Mouse (Mus musculus): ENCODE measurements at regions not wholly inside any gene's neighbourhood (a gene's known extent, or its start where the extent isn't known, plus 50 kb on each side); places are given as distances from the start of the nearest gene placed in this dataset.
A peak's percentile ranks its signal among the peaks of the same experiment; 100 is the strongest.

DNA sequence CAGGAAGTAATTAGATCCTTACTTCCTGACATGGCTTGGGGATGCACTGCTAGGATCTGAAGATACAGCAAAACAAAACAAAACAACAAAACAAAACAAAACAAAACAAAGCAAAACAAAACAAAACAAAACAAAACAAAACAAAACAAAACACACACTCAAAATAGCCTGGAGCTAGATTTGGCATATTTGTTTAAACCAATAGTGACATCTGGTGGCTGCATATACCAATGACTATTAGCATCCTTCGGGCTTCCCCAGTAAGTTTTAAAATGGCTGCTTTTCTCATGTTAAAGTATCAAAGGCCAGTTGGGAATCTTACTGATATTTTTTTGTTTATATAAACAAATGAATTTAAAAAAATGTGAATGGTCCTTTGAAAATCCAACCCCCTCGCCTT lies 52.9 kb upstream of the Ica1 start:
- peak; percentile 78 for DNase-seq (ENCODE audit: low read depth)

DNA sequence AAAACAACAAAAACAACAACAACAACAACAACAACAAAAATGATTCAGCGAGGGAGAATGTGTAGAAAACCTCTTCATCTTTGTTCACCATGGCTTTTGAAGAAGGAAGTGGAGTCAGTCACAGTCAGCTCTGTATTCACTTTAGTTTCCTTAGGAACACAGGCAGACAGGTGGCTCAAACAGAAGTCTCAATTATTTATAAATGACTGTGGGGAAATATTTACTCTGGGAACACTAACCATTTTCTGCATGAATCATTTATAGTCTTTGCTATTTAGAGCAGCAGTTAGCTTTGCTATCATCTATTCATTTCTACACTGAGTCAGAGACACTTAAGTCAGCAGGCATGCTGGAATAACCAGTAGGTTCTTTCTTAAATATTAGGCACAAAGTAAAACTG lies 54.6 kb upstream of the Ica1 start:
- no peak for DNase-seq (ENCODE audit: low read depth)

DNA sequence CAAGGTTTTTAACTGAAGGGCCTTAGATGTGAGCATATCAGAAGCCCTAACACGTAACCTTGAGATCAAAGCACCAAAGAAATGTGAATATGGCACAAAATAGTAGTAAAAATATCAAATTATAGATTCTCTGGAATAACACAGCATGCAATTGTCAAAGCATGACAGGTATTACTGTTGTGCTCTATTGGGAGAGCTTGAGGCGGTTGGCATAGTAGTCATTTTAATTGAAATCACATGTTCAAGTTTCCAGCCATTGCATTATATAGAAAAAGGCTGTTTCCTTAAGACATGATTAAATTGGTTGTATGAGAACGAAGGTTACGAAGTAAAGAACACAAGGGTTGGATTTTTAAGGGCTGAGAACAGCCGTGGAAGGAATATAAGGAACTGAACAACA lies 75.4 kb upstream of the Ica1 start:
- no peak for DNase-seq (ENCODE audit: low read depth)

DNA sequence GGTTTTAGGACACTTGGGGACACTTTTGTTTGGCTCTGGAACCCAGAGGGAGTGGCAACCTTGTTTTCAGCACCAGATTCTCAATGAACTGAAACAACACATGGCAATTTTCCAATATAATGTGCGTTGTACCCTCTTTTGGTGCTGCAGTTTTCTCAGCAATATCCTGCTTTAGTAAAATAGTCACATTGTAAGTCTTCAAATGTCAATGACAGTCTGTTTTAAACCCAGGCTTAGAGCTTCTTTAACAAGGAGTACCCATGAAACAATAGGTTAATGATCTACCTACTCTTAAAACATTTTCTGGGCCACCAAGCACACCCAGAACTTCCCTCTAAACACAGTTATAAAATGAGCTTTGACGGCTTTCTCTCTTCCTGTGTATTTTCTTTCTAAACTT lies 82.3 kb upstream of the Ica1 start:
- no peak for DNase-seq (ENCODE audit: low read depth)

DNA sequence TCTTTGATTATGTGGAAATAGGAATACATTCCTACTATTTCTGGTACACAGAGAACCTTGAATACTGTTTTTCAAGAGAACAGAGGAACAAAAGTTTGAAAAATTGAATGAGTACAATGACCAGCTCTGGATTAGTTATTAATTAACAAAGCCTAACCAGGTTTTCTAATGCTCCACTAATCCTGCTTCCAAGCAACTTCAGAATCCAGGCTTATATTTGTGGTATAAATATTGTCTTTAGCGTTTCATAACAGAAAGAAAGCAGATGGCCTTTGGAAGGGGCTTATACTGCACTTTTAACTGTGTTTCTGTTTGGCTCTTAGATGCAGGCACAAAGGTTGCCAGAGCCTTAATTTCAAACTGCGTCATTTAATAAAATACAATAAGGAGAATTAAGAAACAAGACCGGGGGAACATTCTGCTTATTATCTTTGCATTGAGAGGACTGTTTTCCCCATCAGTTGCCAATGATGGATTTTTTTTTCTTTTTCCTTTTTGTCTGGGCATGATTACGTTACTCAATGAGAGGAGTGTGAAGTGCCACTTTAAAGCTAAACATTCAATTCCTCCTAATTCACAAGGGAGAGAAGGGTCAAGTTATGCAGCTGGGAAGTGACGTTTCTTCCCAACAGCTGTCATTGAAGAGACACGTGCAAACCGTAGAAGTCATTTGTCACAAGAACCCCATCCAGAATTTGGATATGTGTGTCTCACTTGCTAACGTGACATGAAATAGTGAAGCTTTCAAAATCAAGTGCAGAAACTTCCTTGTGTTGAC lies 84.2 kb upstream of the Nxph1 start:
- DNase-seq (ENCODE audit: low read depth), result no peak

DNA sequence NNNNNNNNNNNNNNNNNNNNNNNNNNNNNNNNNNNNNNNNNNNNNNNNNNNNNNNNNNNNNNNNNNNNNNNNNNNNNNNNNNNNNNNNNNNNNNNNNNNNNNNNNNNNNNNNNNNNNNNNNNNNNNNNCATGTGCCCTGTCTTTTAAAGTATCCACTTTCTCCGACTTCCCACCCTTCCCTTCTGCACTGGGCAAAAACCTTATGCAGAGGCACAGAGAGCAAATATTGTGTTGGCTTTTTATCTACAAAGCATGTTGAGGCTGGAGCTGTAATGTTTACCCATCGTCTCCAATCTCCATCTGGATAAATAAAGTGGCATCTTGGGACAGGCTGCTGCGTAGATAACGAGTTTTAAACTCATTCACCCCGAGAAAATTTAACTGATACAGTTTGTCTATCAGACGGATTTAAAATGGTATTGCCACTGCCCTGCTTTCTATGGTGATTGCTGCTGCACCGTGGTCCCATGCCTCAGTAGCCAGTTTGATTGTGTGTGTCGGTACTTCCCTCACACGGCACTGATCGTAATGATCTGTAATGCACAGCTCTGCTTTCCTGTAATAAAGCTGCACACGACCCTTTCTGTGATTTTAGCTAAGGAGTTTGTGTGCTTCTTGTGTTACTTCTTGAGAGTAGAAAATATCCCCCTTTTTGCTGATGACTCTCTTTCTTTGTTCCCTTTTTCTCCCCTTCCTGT lies 70.7 kb upstream of the Nxph1 start:
- DNase-seq (ENCODE audit: low read depth), result no peak

DNA sequence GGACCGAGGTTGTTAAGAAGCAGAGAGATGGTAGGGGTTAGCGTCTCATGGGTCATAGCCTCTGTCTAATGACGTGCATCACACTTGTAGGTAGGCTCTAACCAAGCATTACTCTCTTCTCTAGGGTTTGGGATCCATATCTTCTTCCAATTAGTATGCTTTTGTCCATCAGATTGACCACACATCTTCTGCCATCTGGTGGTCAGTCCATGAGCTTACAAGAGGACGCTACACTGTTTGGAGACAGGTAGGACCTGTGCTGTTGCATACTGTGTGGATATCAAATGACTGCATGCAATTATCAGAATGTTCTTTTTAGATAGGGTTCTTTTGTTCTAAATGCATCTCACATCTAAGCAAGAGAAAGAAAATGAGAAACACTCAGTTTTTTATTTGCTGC lies 54.6 kb upstream of the Nxph1 start:
- DNase-seq (ENCODE audit: low read depth), result peak; percentile 12

DNA sequence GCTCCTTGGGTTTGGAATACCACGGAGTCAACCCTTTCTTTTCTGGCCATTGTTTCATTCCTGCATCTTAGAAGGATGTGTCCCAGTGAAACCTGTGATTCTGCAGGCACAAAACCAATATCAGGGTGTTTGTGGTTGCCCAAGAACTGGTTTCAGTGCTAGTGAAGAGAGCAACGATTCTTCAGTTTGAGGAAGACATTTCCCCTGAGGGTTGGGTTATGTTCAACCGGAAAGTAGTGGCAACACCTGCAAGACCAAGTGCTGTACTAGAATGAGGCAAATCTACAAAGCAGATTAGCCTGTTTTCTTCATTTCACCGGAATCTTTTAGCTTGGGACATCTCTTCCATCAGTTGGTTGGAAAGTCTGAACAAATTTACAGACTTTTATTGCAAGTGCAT lies 52.1 kb upstream of the Nxph1 start:
- DNase-seq (ENCODE audit: low read depth), result no peak

DNA sequence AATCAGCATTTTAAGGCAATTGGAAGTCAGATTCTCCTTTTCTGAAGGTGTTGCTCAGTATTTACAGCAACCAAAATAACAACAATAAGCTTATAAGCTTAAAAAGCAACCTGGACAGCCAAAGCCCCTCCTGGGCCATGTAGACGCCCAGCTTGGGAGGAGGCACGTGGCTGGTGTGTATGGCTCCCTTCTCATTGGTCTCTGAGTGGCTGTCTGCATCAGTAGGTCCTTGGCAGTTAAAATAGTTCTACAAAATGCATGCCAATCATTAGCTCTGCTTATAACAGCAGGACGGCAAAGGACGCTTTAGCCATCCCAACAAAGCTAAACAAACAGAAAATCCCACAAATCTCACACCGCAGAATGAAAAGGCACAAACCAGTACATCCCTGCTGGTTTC lies 51.4 kb upstream of the Nxph1 start:
- no peak for DNase-seq (ENCODE audit: low read depth)

DNA sequence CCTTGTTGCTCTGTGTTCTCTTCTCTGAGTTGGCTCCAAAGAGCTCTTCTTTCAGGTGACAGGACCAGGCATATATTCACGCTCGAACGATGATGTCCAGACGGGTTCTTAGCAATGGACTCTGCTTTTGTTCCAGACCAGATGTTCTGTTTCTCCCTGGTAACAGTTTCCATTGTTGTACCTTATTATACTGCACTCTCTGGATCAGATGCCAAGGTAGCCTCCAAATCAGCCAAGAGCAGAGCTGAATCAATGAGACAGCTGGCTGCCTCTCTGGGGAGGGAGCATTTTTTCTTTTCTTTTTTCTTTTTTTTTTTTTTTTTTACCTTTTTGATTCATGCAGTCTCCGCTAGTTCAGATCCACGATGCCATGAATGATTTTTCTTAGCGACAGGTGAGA lies 50.9 kb upstream of the Nxph1 start:
- DNase-seq (ENCODE audit: low read depth), result no peak

DNA sequence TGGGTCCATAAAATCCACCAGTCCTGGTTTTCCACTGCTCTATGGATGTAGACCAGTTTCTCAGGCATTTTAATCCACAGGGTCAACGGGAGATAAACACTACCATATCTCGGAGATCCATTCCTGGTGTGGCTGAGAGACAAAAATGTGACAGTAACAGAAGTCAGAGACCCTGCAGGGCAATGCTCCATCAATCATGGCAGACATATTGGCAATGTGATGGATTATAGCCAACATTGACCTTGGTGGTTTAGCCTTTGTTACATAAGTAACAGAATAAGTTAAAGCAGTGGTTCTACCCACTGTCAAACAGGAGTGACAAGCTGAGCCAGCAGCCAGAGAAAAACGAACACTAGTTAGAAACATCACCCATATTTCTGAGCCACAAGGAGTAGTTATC lies 50.0 kb upstream of the Nxph1 start:
- no peak for DNase-seq (ENCODE audit: low read depth)
